18 mouse cellular contexts compared by ENCODE assay signal in genomic region chr12:95737571-95737970, GRCm38 (mm10). TPM values are rescaled to one million over a fixed set of nuclear protein-coding genes. Genes with fewer than 3 reads are reported as not detected.
DNase-seq lines count a peak whose midpoint lies in the region; ATAC-seq and TF ChIP-seq lines count a peak whose summit lies in the region.
"Had no signal": no experiment of that assay in that cellular context is flagged by ENCODE, and none has a peak within 500 bp of the region (broad histone marks: within the 10 kb centered on the region; RNA-seq: fewer than 3 reads in every experiment).

No protein-coding gene starts in this region.

- no peak overlapping the region for H3K9ac ChIP-seq in heart, embryonic 11.5 days (ENCODE audit: low read depth, low read length)
- H3K9ac ChIP-seq in hindbrain, postnatal 0 days (replicated peaks; ENCODE audit: low read length) = no peak overlapping the region
- H3K9ac ChIP-seq in hindbrain, embryonic 16.5 days (ENCODE audit: low read depth, low read length) = no peak overlapping the region
- no peak overlapping the region for H3K9ac ChIP-seq in midbrain, embryonic 15.5 days
- H3K9ac ChIP-seq in midbrain, postnatal 0 days (replicated peaks; ENCODE audit: low read length, poor library complexity, severe bottlenecking) = no peak overlapping the region
- H3K9ac ChIP-seq: hindbrain, embryonic 14.5 days; liver, embryonic 14.5 days had no signal

- 0 out of 2 replicates have a peak, but pooled peaks cover 9% of the 10 kb centered on the region for H3K4me1 ChIP-seq in heart, embryonic 11.5 days (ENCODE audit: control insufficient read depth, insufficient read depth, low read length)
- H3K4me1 ChIP-seq in hindbrain, postnatal 0 days (ENCODE audit: insufficient read depth, low read length) = peaks cover 5% of the 10 kb centered on the region; the same call in 1 of the 2 replicates
- peaks cover 6% of the 10 kb centered on the region; the same call in 1 of the 2 replicates for H3K4me1 ChIP-seq in hindbrain, embryonic 16.5 days (ENCODE audit: control insufficient read depth, insufficient read depth, low read depth, low read length)
- H3K4me1 ChIP-seq in midbrain, embryonic 15.5 days = peaks cover 17% of the 10 kb centered on the region
- no peaks in the 10 kb centered on the region for H3K4me1 ChIP-seq in midbrain, postnatal 0 days (ENCODE audit: insufficient read depth, low read length)

- H3K4me2 ChIP-seq in heart, embryonic 11.5 days = peak overlapping the region; percentile 39
- peak overlapping the region; percentile 13; the same call in 1 of the 2 replicates for H3K4me2 ChIP-seq in hindbrain, postnatal 0 days (ENCODE audit: low read depth, low read length)
- H3K4me2 ChIP-seq in hindbrain, embryonic 16.5 days (ENCODE audit: low read length) = no peak overlapping the region
- no peak overlapping the region for H3K4me2 ChIP-seq in midbrain, embryonic 15.5 days
- H3K4me2 ChIP-seq in midbrain, postnatal 0 days (ENCODE audit: low read depth, low read length, poor library complexity, severe bottlenecking) = no peak overlapping the region
- H3K4me2 ChIP-seq: hindbrain, embryonic 14.5 days had no signal

- no peaks in the 10 kb centered on the region for H3K27me3 ChIP-seq in heart, embryonic 11.5 days (ENCODE audit: control insufficient read depth, insufficient read depth, low read length)
- H3K27me3 ChIP-seq in hindbrain, postnatal 0 days (ENCODE audit: insufficient read depth, low read length) = no peaks in the 10 kb centered on the region
- no peaks in the 10 kb centered on the region for H3K27me3 ChIP-seq in hindbrain, embryonic 16.5 days (replicated peaks; ENCODE audit: control insufficient read depth, insufficient read depth, low read length)
- H3K27me3 ChIP-seq in midbrain, embryonic 15.5 days (replicated peaks) = no peaks in the 10 kb centered on the region
- no peaks in the 10 kb centered on the region for H3K27me3 ChIP-seq in midbrain, postnatal 0 days (ENCODE audit: insufficient read depth, low read length)

- no peak for DNase-seq in heart, adult 8-10 months (ENCODE audit: low spot score)
- DNase-seq in hindbrain, postnatal 0 days (ENCODE audit: low spot score) = no peak
- no peak for DNase-seq in midbrain, postnatal 0 days (ENCODE audit: low spot score)
- DNase-seq: adrenal gland, adult 2 months; cerebellum, adult 8-10 months had no signal

- ATAC-seq in heart, embryonic 11.5 days (replicated peaks; ENCODE audit: insufficient number of reproducible peaks, low FRiP score, low TSS enrichment) = no peak
- no peak for ATAC-seq in hindbrain, postnatal 0 days
- ATAC-seq in hindbrain, embryonic 16.5 days = no peak
- ATAC-seq in midbrain, embryonic 15.5 days (replicated peaks) = no peak
- no peak for ATAC-seq in midbrain, postnatal 0 days (ENCODE audit: low FRiP score)
- no peak for ATAC-seq in activated CD4-positive, CD25-positive, alpha-beta regulatory T cell, adult 4 months
- ATAC-seq: forebrain, embryonic 14.5 days; intestine, embryonic 16.5 days; midbrain, embryonic 16.5 days had no signal

- H3K9me3 ChIP-seq in heart, embryonic 11.5 days (replicated peaks; ENCODE audit: control insufficient read depth, low read length) = no peaks in the 10 kb centered on the region
- no peaks in the 10 kb centered on the region for H3K9me3 ChIP-seq in hindbrain, postnatal 0 days (ENCODE audit: low read length)
- H3K9me3 ChIP-seq in hindbrain, embryonic 16.5 days (ENCODE audit: control insufficient read depth, low read length) = no peaks in the 10 kb centered on the region
- no peaks in the 10 kb centered on the region for H3K9me3 ChIP-seq in midbrain, embryonic 15.5 days
- H3K9me3 ChIP-seq in midbrain, postnatal 0 days (ENCODE audit: low read length) = no peaks in the 10 kb centered on the region

- H3K36me3 ChIP-seq in heart, embryonic 11.5 days (ENCODE audit: control insufficient read depth, insufficient read depth, low read length) = no peaks in the 10 kb centered on the region
- H3K36me3 ChIP-seq in hindbrain, postnatal 0 days (ENCODE audit: insufficient read depth, low read length) = no peaks in the 10 kb centered on the region
- no peaks in the 10 kb centered on the region for H3K36me3 ChIP-seq in hindbrain, embryonic 16.5 days (ENCODE audit: control insufficient read depth, insufficient read depth, low read length)
- H3K36me3 ChIP-seq in midbrain, embryonic 15.5 days (replicated peaks) = no peaks in the 10 kb centered on the region
- no peaks in the 10 kb centered on the region for H3K36me3 ChIP-seq in midbrain, postnatal 0 days (ENCODE audit: insufficient read depth, low read length)

- 55% methylated on average over 8 of the region's 8 CpGs for WGBS in heart, embryonic 11.5 days (ENCODE audit: insufficient replicate concordance)
- 68% methylated on average over 8 of the region's 8 CpGs for WGBS in hindbrain, postnatal 0 days
- 61% methylated on average over 8 of the region's 8 CpGs for WGBS in hindbrain, embryonic 16.5 days
- WGBS in midbrain, embryonic 15.5 days = 54% methylated on average over 8 of the region's 8 CpGs
- 51% methylated on average over 8 of the region's 8 CpGs for WGBS in midbrain, postnatal 0 days

- no peak overlapping the region for H3K4me3 ChIP-seq in heart, embryonic 11.5 days (ENCODE audit: low read depth, low read length)
- H3K4me3 ChIP-seq in hindbrain, postnatal 0 days (ENCODE audit: low read length) = no peak overlapping the region
- H3K4me3 ChIP-seq in hindbrain, embryonic 16.5 days (ENCODE audit: low read length) = no peak overlapping the region
- H3K4me3 ChIP-seq in midbrain, embryonic 15.5 days = no peak overlapping the region
- H3K4me3 ChIP-seq in midbrain, postnatal 0 days (ENCODE audit: low read depth, low read length) = no peak overlapping the region

- no peak for TF ChIP-seq CTCF in hindbrain, postnatal 0 days (IDR thresholded peaks at IDR 0.05; ENCODE audit: low read depth)
- TF ChIP-seq CTCF in midbrain, postnatal 0 days (IDR thresholded peaks at IDR 0.05) = no peak

- H3K27ac ChIP-seq in heart, embryonic 11.5 days (ENCODE audit: low read depth, low read length) = no peak overlapping the region
- H3K27ac ChIP-seq in hindbrain, postnatal 0 days = no peak overlapping the region
- H3K27ac ChIP-seq in hindbrain, embryonic 16.5 days (ENCODE audit: low read depth, low read length) = no peak overlapping the region
- 0 out of 2 replicates have a peak overlapping the region, but pooled peaks have one; percentile 34 for H3K27ac ChIP-seq in midbrain, embryonic 15.5 days
- H3K27ac ChIP-seq in midbrain, postnatal 0 days (ENCODE audit: low read depth, low read length) = no peak overlapping the region
- H3K27ac ChIP-seq: hindbrain, embryonic 14.5 days; liver, embryonic 14.5 days had no signal

RNA-seq across cellular contexts. Expression of gene Flrt2, which starts 45.5 kb away (rescaled TPM):
- polyA plus RNA-seq in heart, embryonic 11.5 days (2014; fragmentation: Nextera tagmentation; extraction: Ambion mirVana) = 23.3 and 25.6 TPM in 2 replicates
- total RNA-seq in heart, adult 8-10 months (2022) = 1 to 10 TPM; 5.9 to 8.0 (median 6.1) TPM
- 34.4 and 40.9 TPM in 2 replicates for total RNA-seq in hindbrain, postnatal 0 days (2014; rRNA removed)
- polyA plus RNA-seq in hindbrain, postnatal 0 days (2015; fragmentation: Nextera tagmentation; extraction: Ambion mirVana) = 11.7 and 12.5 TPM in 2 replicates
- polyA plus RNA-seq in hindbrain, embryonic 16.5 days (2015; fragmentation: Nextera tagmentation; extraction: Ambion mirVana) = 20.3 and 24.4 TPM in 2 replicates
- polyA plus RNA-seq in midbrain, embryonic 15.5 days (2015; fragmentation: Nextera tagmentation; extraction: Ambion mirVana) = 25.1 and 25.4 TPM in 2 replicates
- total RNA-seq in midbrain, postnatal 0 days (2014; rRNA removed) = 44.6 and 49.0 TPM in 2 replicates
- polyA plus RNA-seq in midbrain, postnatal 0 days (2015; fragmentation: Nextera tagmentation; extraction: Ambion mirVana) = 12.3 and 12.8 TPM in 2 replicates
- under 1 TPM in 1 of 2 experiments, not detected in 1; 0.04 TPM for polyA plus RNA-seq in activated CD4-positive, CD25-positive, alpha-beta regulatory T cell, adult 4 months (2017; shearing (Covaris generic))
- total RNA-seq: common myeloid progenitor, adult 5-6 weeks; granulocyte monocyte progenitor cell, adult 5-6 weeks; megakaryocyte-erythroid progenitor cell, adult 5-6 weeks; neutrophil, adult 5-6 weeks had no signal

Comparison
In these comparisons a context has a peak if more than half of its experiments do, and no peak if none do; other contexts are left out.
1. H3K4me2 ChIP-seq: peak in heart, embryonic 11.5 days (single experiment) and hindbrain, postnatal 0 days (single experiment); none in hindbrain, embryonic 16.5 days (single experiment), midbrain, embryonic 15.5 days (single experiment) and midbrain, postnatal 0 days (single experiment).
2. RNA of gene Flrt2, which starts 45.5 kb away (polyA plus RNA-seq): 25.1 to 25.4 TPM in midbrain, embryonic 15.5 days, 23.3 to 25.6 TPM in heart, embryonic 11.5 days, 20.3 to 24.4 TPM in hindbrain, embryonic 16.5 days, 11.7 to 12.5 TPM in hindbrain, postnatal 0 days and 12.3 to 12.8 TPM in midbrain, postnatal 0 days; 0.04 TPM in activated CD4-positive, CD25-positive, alpha-beta regulatory T cell, adult 4 months; every median in the first group is over 10 times any median in the second.